Mouse (Mus musculus): ENCODE measurements around the gene Ube4a. TPM values are rescaled to one million over a fixed set of nuclear protein-coding genes. Genes with fewer than 3 reads are reported as not detected.

Ube4a gene
- total and polyA plus RNA-seq, 2 experiments from 2014 or later, result 9.9 to 10.7 TPM

GRCm38 (mm10) chr9:44920374-44921122, 44.9 kb downstream of the Ube4a start, which contains the start of gene Atp5l:
Gene Atp5l, minus strand, starts transcription at chr9:44920742.
- under 1% methylated on average over 48 of the region's 48 CpGs for WGBS
- DNase-seq (ENCODE audit: low spot score), result peak; percentile 96
- H3K4me2 ChIP-seq (ENCODE audit: low read depth, low read length), result peak within 1 kb of the TSS; percentile 77
- 0 out of 2 replicates have a peak, but pooled peaks cover 5% of the 10 kb centered on the region for H3K4me1 ChIP-seq (ENCODE audit: control insufficient read depth, insufficient read depth)
- H3K9ac ChIP-seq (replicated peaks; ENCODE audit: low read depth, low read length), result peak within 1 kb of the TSS; percentile 99
- H3K27me3 ChIP-seq (ENCODE audit: control insufficient read depth, insufficient read depth, low read length), result no peaks in the 10 kb centered on the region
- peaks cover under 1% of the 10 kb centered on the region; the same call in 1 of the 2 replicates for H3K36me3 ChIP-seq (replicated peaks; ENCODE audit: control insufficient read depth, insufficient read depth, low read length)
- TF ChIP-seq CTCF (IDR thresholded peaks at IDR 0.05; ENCODE audit: low read depth) (no peak), EP300 (IDR thresholded peaks at IDR 0.05; ENCODE audit: low read depth) (peak; percentile 96)
- ATAC-seq (ENCODE audit: insufficient read depth, low read depth), result peak; percentile 84
- peak within 1 kb of the TSS; percentile 97 for H3K27ac ChIP-seq (ENCODE audit: low read depth)
- no peaks in the 10 kb centered on the region for H3K9me3 ChIP-seq (replicated peaks; ENCODE audit: control insufficient read depth, low read length)
- peak within 1 kb of the TSS; percentile 96 for H3K4me3 ChIP-seq (ENCODE audit: low read depth, low read length)

- Histone ChIP-seq H3K36me3 (replicated peaks; ENCODE audit: control insufficient read depth, insufficient read depth, low read length) (no peaks in the 10 kb centered on the region; the same call in 1 of the 2 replicates), H3K4me1 (ENCODE audit: control insufficient read depth, insufficient read depth) (0 out of 2 replicates have a peak, but pooled peaks cover 10% of the 10 kb centered on the region), H3K27ac (ENCODE audit: low read depth) (peak overlapping the region; percentile 97), H3K9ac (replicated peaks; ENCODE audit: low read depth, low read length) (peak overlapping the region; percentile 99), H3K9me3 (replicated peaks; ENCODE audit: control insufficient read depth, low read length) (no peaks in the 10 kb centered on the region), H3K4me2 (ENCODE audit: low read depth, low read length) (peak overlapping the region; percentile 77), H3K4me3 (ENCODE audit: low read depth, low read length) (peak overlapping the region; percentile 96), H3K27me3 (ENCODE audit: control insufficient read depth, insufficient read depth, low read length) (no peaks in the 10 kb centered on the region)
- DNase-seq (ENCODE audit: low spot score) (no peak), ATAC-seq (ENCODE audit: insufficient read depth, low read depth) (no peak)
- TF ChIP-seq EP300 (IDR thresholded peaks at IDR 0.05; ENCODE audit: low read depth) (no peak), CTCF (IDR thresholded peaks at IDR 0.05; ENCODE audit: low read depth) (no peak)
- 21% methylated on average over 2 of the region's 2 CpGs for WGBS
These were observed 45.8 kb downstream of the Ube4a start for GRCm38 (mm10) chr9:44919606-44920005.

- 47% methylated on average over 1 of the region's 1 CpGs for WGBS
- H3K27ac ChIP-seq (ENCODE audit: low read depth), result no peak overlapping the region
- H3K4me3 ChIP-seq (ENCODE audit: low read depth, low read length), result no peak overlapping the region
- H3K9ac ChIP-seq (replicated peaks; ENCODE audit: low read depth, low read length), result no peak overlapping the region
- H3K27me3 ChIP-seq (ENCODE audit: control insufficient read depth, insufficient read depth, low read length), result no peaks in the 10 kb centered on the region
- ATAC-seq (ENCODE audit: insufficient read depth, low read depth), result no peak
- no peak for TF ChIP-seq EP300 (IDR thresholded peaks at IDR 0.05; ENCODE audit: low read depth)
- peak; percentile 52 for TF ChIP-seq CTCF (IDR thresholded peaks at IDR 0.05; ENCODE audit: low read depth)
- peak; percentile 39 for DNase-seq (ENCODE audit: low spot score)
- H3K36me3 ChIP-seq (replicated peaks; ENCODE audit: control insufficient read depth, insufficient read depth, low read length), result peaks cover 20% of the 10 kb centered on the region
- no peak overlapping the region for H3K4me2 ChIP-seq (ENCODE audit: low read depth, low read length)
- H3K9me3 ChIP-seq (replicated peaks; ENCODE audit: control insufficient read depth, low read length), result no peaks in the 10 kb centered on the region
- H3K4me1 ChIP-seq (ENCODE audit: control insufficient read depth, insufficient read depth), result 0 out of 2 replicates have a peak, but pooled peaks cover 10% of the 10 kb centered on the region
These were observed 49.2 kb downstream of the Ube4a start for GRCm38 (mm10) chr9:44916196-44916595.

GRCm38 (mm10) chr9:44914706-44915105, 50.7 kb downstream of the Ube4a start:
- Histone ChIP-seq H3K27ac (ENCODE audit: low read depth) (no peak overlapping the region), H3K9me3 (replicated peaks; ENCODE audit: control insufficient read depth, low read length) (no peaks in the 10 kb centered on the region), H3K36me3 (replicated peaks; ENCODE audit: control insufficient read depth, insufficient read depth, low read length) (peaks cover 32% of the 10 kb centered on the region), H3K27me3 (ENCODE audit: control insufficient read depth, insufficient read depth, low read length) (no peaks in the 10 kb centered on the region), H3K4me2 (ENCODE audit: low read depth, low read length) (no peak overlapping the region), H3K9ac (replicated peaks; ENCODE audit: low read depth, low read length) (no peak overlapping the region), H3K4me3 (ENCODE audit: low read depth, low read length) (no peak overlapping the region), H3K4me1 (ENCODE audit: control insufficient read depth, insufficient read depth) (0 out of 2 replicates have a peak, but pooled peaks cover 10% of the 10 kb centered on the region)
- 18% methylated on average over 4 of the region's 4 CpGs for WGBS
- no peak for TF ChIP-seq CTCF (IDR thresholded peaks at IDR 0.05; ENCODE audit: low read depth)
- TF ChIP-seq EP300 (IDR thresholded peaks at IDR 0.05; ENCODE audit: low read depth), result no peak
- ATAC-seq (ENCODE audit: insufficient read depth, low read depth) (no peak), DNase-seq (ENCODE audit: low spot score) (no peak)

- no peak overlapping the region for H3K9ac ChIP-seq (replicated peaks; ENCODE audit: low read depth, low read length)
- H3K36me3 ChIP-seq (replicated peaks; ENCODE audit: control insufficient read depth, insufficient read depth, low read length), result peaks cover 32% of the 10 kb centered on the region
- ATAC-seq (ENCODE audit: insufficient read depth, low read depth), result no peak
- H3K4me3 ChIP-seq (ENCODE audit: low read depth, low read length), result no peak overlapping the region
- no peak overlapping the region for H3K4me2 ChIP-seq (ENCODE audit: low read depth, low read length)
- peaks cover 8% of the 10 kb centered on the region; the same call in 1 of the 2 replicates for H3K4me1 ChIP-seq (ENCODE audit: control insufficient read depth, insufficient read depth)
- H3K9me3 ChIP-seq (replicated peaks; ENCODE audit: control insufficient read depth, low read length), result no peaks in the 10 kb centered on the region
- TF ChIP-seq EP300 (IDR thresholded peaks at IDR 0.05; ENCODE audit: low read depth), result no peak
- TF ChIP-seq CTCF (IDR thresholded peaks at IDR 0.05; ENCODE audit: low read depth), result no peak
- WGBS, result 89% methylated on average over 4 of the region's 4 CpGs
- no peaks in the 10 kb centered on the region for H3K27me3 ChIP-seq (ENCODE audit: control insufficient read depth, insufficient read depth, low read length)
- DNase-seq (ENCODE audit: low spot score), result no peak
- no peak overlapping the region for H3K27ac ChIP-seq (ENCODE audit: low read depth)
These were observed 54.0 kb downstream of the Ube4a start for GRCm38 (mm10) chr9:44911365-44911764.

All from heart, postnatal 0 days (tissue).